Mouse (Mus musculus) intestine, embryonic 14.5 days (tissue): ENCODE measurements around the gene Drc3. TPM values are rescaled to one million over a fixed set of nuclear protein-coding genes. Genes with fewer than 3 reads are reported as not detected.
A peak's percentile ranks its signal among the peaks of the same experiment; 100 is the strongest.

Experiments
- ATAC-seq: fragments of 200-750 bp; cut with Nextera tagmentation; replicated peaks from 2 replicates; pipeline ENCODE4 v1.8.0; 2017; ENCODE audit warnings: low read depth, moderate number of reproducible peaks, moderate TSS enrichment, moderate library complexity; ENCODE audit not compliant: low FRiP score, low TSS enrichment
- DNase-seq: peaks from one replicate; pipeline ENCODE4 v3.0.0-alpha.2; 2018; ENCODE audit warnings: low spot score
- H3K27ac ChIP-seq: fragments of 300-500 bp; sonication (generic); 2 replicates; pipeline ENCODE4 v1.5.1; 2014; ENCODE audit warnings: low read depth, mild to moderate bottlenecking, control low read depth
- H3K27me3 ChIP-seq: fragments of 300-500 bp; sonication (generic); replicated peaks from 2 replicates; pipeline ENCODE4 v1.6.1; 2014; ENCODE audit warnings: low read length, control low read depth; ENCODE audit not compliant: control insufficient read depth, insufficient read depth
- H3K36me3 ChIP-seq: fragments of 300-500 bp; sonication (generic); 2 replicates; pipeline ENCODE4 v1.6.1; 2014; ENCODE audit warnings: low read length, control low read depth; ENCODE audit not compliant: control insufficient read depth, insufficient read depth
- H3K4me1 ChIP-seq: fragments of 300-500 bp; sonication (generic); replicated peaks from 2 replicates; pipeline ENCODE4 v1.6.1; 2014; ENCODE audit warnings: low read length, control low read depth, mixed read lengths; ENCODE audit not compliant: control insufficient read depth, insufficient read depth
- H3K4me2 ChIP-seq: fragments of 300-500 bp; sonication (generic); 2 replicates; pipeline ENCODE4 v1.6.1; 2014; ENCODE audit warnings: low read length
- H3K4me3 ChIP-seq: fragments of 300-500 bp; sonication (generic); 2 replicates; pipeline ENCODE4 v1.5.1; 2014; ENCODE audit warnings: low read depth, low read length, control low read depth, mixed read lengths
- H3K9ac ChIP-seq: fragments of 300-500 bp; sonication (generic); 2 replicates; pipeline ENCODE4 v1.6.1; 2014; ENCODE audit warnings: mild to moderate bottlenecking, low read length
- H3K9me3 ChIP-seq: fragments of 300-500 bp; sonication (generic); 2 replicates; pipeline ENCODE4 v1.6.1; 2016; ENCODE audit warnings: low read length, control low read depth; ENCODE audit not compliant: control insufficient read depth
- WGBS: fragments of 180-500 bp; shearing (Covaris S2); extraction: QIAGEN DNeasy Blood & Tissue Kit; methylation state at CpG from one replicate; pipeline ENCODE4 v1.1.7; 2014; 5-methylcytosine and 5-hydroxymethylcytosine counted together
- polyA plus RNA-seq: library from polyadenylated mRNA; unstranded; fragments of >200 nt; fragmentation: Nextera tagmentation; extraction: Ambion mirVana; gene quantifications from 2 replicates; pipeline ENCODE4 v1.2.1, GENCODE M21; 2014

The Drc3 gene
- polyA plus RNA-seq, 1 experiment from 2014 or later = 1.6 TPM

DNA sequence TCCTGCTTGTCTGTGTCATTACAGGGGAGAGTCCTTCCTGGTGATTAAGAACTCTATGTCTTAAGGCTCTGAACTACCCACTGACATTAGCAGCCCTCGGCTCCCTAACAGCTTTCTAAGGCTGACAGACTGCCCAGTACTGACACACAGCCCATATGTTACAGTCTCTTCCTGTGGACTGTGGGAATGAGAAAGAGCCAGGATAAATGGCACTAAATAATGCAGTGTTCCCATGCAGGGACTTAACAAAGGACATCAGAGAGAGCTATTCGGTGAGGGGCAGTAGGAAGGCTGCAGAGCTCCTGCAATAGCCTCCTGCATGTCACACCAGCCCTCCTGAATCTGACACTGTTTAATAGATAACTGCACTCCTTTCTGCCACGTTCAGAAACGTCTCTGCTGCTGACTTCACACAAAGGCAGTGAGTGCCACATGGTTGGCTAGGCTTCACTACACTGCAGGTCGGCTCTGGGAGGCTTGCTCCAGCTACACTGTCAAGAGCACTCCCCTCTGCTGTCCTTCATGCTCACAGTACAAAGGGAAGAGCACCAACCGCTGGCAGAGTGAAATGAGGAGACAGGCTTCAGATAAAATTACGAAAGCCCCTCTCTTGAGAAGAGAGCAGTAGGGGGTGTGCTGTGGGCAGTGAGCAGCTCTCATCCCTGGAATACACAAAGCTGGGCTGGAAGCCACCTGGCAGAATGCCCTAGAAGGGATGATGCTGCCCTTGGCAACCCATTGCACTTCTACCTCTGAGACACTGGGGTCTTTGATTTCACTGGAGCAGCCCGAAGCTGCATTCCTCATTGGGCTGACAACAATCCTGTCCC, 41.9 kb upstream of the Drc3 start:
- Histone ChIP-seq H3K27ac (peak overlapping the region; percentile 77), H3K4me3 (no peak overlapping the region), H3K27me3 (no peaks in the 10 kb centered on the region), H3K4me1 (peaks cover 50% of the 10 kb centered on the region), H3K9me3 (no peaks in the 10 kb centered on the region), H3K36me3 (no peaks in the 10 kb centered on the region), H3K9ac (peak overlapping the region; percentile 17; the same call in 1 of the 2 replicates), H3K4me2 (peak overlapping the region; percentile 3)
- DNase-seq (peak; percentile 80), ATAC-seq (peak; percentile 57)
- WGBS = 5% methylated on average over 8 of the region's 8 CpGs

DNA sequence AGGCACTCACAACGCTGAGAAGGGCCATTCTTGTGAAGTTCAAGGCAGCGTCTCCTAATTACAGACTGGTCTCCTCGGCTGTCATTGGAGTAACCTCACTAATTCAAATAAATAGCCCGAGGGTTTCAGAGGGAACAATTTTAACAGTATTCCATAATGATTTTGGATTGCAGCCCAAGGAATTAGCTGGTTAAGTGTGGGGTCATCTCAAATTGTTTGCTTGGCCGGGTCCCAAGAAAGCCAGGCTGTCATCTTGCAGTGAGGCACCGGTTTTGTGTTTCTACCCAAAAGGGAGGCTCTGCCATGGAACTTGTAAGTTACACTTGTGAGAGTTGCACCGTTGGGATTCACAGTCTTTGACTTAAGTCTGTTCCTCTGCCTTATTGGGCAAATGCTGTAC, 36.9 kb upstream of the Drc3 start:
- H3K4me1 ChIP-seq = peaks cover 51% of the 10 kb centered on the region
- H3K4me2 ChIP-seq = no peak overlapping the region
- H3K27me3 ChIP-seq = no peaks in the 10 kb centered on the region
- no peak overlapping the region for H3K27ac ChIP-seq
- no peaks in the 10 kb centered on the region for H3K36me3 ChIP-seq
- H3K9ac ChIP-seq = no peak overlapping the region
- no peaks in the 10 kb centered on the region for H3K9me3 ChIP-seq
- no peak for ATAC-seq
- H3K4me3 ChIP-seq = no peak overlapping the region
- DNase-seq = no peak
- whole genome bisulfite sequencing = 51% methylated on average over 7 of the region's 7 CpGs

DNA sequence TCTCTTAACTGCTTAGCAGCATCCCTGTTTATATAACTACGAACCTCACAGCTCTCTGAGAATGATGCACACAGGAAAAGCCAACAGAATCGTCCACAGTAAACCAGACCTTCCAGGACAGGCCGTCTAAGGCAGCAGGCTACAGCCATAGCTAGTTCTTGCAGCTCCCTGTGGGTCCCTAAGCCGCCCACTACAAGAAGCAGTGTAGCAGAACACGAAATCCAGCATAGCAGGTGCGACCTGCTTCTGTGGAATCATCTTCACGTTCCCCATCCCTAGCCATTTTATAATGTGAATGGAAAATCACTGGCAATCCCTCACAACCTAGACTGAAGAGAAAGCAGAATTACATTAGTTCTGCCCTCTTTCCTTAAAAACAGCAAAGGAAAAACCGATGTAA, 36.2 kb upstream of the Drc3 start:
- WGBS = 65% methylated on average over 8 of the region's 8 CpGs
- no peak for ATAC-seq
- H3K36me3 ChIP-seq = no peaks in the 10 kb centered on the region

DNA sequence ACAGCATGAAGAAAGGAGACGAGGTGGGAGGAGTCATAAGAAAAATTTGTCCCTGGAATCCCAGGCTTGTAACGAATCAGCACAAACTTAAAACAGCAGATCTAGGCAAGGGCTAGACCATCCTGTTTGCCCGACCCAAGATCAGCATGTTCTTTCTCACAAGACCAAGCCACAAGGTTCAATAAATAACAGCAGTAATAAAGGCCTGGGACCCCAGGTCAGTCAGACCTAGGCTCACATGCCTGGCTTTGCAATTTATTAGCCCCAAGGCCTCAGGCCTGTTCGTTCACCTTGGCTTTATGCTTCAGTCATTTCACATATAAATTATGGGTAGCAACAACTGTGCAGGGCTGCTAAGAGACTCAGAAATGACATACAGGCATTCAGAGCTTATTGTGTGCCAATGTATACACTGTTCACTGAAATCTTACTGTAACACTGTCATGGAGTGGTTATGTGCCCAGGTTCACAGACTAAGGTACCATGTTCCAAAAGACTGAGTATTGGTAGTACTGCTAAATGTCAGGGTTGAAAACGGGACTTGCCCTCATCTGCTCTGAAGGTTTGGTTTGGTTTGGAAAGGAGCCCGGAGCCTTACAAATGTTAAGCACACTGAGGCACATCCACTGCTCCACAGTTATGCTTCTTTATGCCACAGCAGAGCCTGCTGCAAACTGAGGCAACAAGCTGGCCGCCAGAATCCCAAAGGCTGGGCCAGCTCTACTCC, 35.6 kb upstream of the Drc3 start:
- peaks cover 39% of the 10 kb centered on the region for H3K4me1 ChIP-seq
- 62% methylated on average over 7 of the region's 7 CpGs for WGBS

More for the DNA sequence above, 36.2 kb upstream of the Drc3 start:
- Histone ChIP-seq H3K27ac (no peak overlapping the region), H3K9me3 (no peaks in the 10 kb centered on the region), H3K9ac (no peak overlapping the region), H3K4me2 (no peak overlapping the region), H3K27me3 (no peaks in the 10 kb centered on the region), H3K4me3 (no peak overlapping the region), H3K4me1 (peaks cover 45% of the 10 kb centered on the region)
- no peak for DNase-seq

DNA sequence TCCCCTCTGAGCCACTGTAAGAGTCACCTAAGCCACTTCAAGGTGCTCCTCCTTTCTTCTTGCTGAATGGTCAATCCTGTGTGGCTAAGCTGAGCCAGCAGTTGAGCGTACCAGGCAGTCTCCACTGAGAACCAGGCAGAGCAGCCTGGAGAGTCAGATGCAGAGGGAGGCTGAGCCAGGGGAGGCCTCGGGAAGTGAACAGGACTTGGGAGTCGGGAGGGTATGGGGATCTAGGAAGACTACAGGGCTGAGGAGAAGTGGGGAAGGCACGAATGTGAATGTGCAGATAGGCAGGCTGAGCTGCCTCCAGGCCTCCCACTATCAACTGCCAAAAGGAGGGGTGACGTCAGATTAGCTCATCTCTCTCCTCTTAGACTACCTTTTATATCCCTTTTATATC, 34.4 kb upstream of the Drc3 start:
- Histone ChIP-seq H3K4me2 (no peak overlapping the region), H3K4me3 (no peak overlapping the region), H3K36me3 (no peaks in the 10 kb centered on the region), H3K27me3 (no peaks in the 10 kb centered on the region), H3K4me1 (peaks cover 33% of the 10 kb centered on the region), H3K27ac (no peak overlapping the region), H3K9ac (no peak overlapping the region), H3K9me3 (no peaks in the 10 kb centered on the region)
- DNase-seq (no peak), ATAC-seq (no peak)
- WGBS = 66% methylated on average over 5 of the region's 5 CpGs

More for the DNA sequence above, 35.6 kb upstream of the Drc3 start:
- H3K4me2 ChIP-seq = no peak overlapping the region
- no peaks in the 10 kb centered on the region for H3K9me3 ChIP-seq
- DNase-seq (no peak), ATAC-seq (no peak)
- no peaks in the 10 kb centered on the region for H3K36me3 ChIP-seq
- H3K27ac ChIP-seq = no peak overlapping the region
- no peak overlapping the region for H3K9ac ChIP-seq
- no peak overlapping the region for H3K4me3 ChIP-seq
- no peaks in the 10 kb centered on the region for H3K27me3 ChIP-seq

DNA sequence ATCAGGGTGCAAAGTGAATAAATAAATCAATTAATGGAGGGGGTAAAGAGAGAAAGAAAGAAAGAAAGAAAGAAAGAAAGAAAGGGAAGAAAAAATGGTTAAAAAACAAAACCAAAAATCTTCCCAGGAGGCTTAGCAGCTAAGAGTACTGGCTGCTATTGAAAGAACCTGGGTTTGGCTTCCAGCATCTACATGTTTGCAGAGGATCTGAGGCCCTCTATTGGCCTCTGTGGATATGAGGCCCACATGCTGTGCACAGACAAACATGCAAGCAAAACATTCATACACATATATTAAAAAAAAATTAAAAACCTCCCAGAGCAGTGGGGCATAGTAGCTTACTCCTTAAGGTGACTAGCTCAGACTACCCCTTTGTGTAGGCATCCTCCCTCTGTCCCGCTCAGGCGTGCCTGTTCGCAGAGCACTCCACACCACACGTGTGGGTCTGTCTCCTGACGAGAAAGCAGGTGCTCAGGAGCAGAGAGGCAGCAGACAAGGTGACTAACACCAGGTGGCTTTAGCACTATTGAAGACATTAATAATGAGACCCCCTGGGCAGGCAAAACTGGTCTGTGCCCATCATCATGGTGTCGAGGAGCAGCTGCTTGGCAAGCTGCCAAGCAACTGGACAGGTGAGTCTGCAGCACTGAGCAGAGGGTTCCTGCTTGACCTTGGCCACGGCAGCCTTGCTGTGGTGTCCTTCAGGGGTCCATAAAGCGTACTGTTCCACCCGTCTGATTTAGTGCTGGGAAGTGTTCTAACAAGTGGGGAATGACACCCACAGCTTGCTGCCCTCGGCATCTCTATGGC, 33.7 kb upstream of the Drc3 start:
- Histone ChIP-seq H3K4me3 (no peak overlapping the region), H3K4me1 (peaks cover 33% of the 10 kb centered on the region), H3K9ac (no peak overlapping the region), H3K36me3 (no peaks in the 10 kb centered on the region), H3K4me2 (no peak overlapping the region), H3K27ac (0 out of 2 replicates have a peak overlapping the region, but pooled peaks have one; percentile 29), H3K27me3 (no peaks in the 10 kb centered on the region), H3K9me3 (no peaks in the 10 kb centered on the region)
- 55% methylated on average over 10 of the region's 10 CpGs for WGBS
- DNase-seq (no peak), ATAC-seq (no peak)

DNA sequence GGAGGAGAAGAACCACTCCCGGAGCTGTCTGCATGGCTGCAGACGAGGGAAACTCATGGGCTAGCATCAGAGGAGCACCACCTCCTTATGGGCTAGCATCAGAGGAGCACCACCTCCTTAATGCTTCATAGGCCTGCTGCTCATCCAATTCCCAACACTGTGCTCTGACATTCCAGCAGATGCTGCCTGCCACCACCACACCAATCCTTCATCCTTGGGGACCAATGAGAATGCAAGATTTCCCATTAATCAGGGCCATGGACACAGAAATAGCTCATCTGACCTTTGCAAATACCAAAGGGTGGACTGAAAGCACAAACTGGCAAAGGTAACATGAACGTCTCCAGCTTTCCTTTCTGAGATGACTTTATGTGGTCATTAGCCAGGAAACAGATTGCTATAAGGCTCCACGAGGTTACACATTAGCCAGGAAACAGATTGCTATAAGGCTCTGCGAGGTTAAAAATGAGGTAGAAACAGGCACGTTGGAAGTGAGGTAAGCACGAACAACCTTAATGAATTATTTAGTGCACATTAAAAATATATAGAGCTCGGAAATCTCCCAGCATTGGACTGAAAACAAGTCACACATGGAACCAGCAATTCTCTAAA, 32.6 kb upstream of the Drc3 start:
- no peak for ATAC-seq
- Histone ChIP-seq H3K4me2 (no peak overlapping the region), H3K9me3 (no peaks in the 10 kb centered on the region), H3K4me1 (peaks cover 33% of the 10 kb centered on the region), H3K9ac (no peak overlapping the region), H3K36me3 (no peaks in the 10 kb centered on the region), H3K27ac (0 out of 2 replicates have a peak overlapping the region, but pooled peaks have one; percentile 39), H3K27me3 (no peaks in the 10 kb centered on the region), H3K4me3 (no peak overlapping the region)
- 49% methylated on average over 8 of the region's 8 CpGs for WGBS
- no peak for DNase-seq

DNA sequence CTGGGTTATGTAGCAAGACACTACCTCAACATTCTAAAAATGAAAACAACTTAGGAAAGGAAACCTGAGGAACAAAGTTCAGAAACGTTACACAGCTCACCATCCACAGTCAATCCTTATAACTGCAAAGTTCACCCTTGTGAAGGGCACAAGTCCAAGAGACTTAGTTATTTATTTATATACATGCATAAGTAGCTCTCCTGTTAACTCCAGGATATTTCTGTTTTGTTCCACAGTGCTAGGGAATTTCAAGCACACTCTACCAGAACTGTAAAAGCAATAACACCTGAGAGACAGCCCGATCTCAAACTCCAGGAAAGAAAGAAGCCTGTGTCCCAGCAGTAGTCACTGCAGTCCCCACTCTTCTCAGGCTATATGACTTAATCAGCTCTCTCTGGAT, 31.7 kb upstream of the Drc3 start:
- WGBS = 70% methylated on average over 2 of the region's 2 CpGs
- Histone ChIP-seq H3K4me2 (no peak overlapping the region), H3K4me1 (peaks cover 27% of the 10 kb centered on the region), H3K9ac (no peak overlapping the region), H3K36me3 (no peaks in the 10 kb centered on the region), H3K4me3 (no peak overlapping the region), H3K27me3 (no peaks in the 10 kb centered on the region), H3K27ac (no peak overlapping the region), H3K9me3 (no peaks in the 10 kb centered on the region)
- DNase-seq (no peak), ATAC-seq (no peak)
